Comparison of ENCODE assay signal across 8 mouse cellular contexts in the genomic region with DNA sequence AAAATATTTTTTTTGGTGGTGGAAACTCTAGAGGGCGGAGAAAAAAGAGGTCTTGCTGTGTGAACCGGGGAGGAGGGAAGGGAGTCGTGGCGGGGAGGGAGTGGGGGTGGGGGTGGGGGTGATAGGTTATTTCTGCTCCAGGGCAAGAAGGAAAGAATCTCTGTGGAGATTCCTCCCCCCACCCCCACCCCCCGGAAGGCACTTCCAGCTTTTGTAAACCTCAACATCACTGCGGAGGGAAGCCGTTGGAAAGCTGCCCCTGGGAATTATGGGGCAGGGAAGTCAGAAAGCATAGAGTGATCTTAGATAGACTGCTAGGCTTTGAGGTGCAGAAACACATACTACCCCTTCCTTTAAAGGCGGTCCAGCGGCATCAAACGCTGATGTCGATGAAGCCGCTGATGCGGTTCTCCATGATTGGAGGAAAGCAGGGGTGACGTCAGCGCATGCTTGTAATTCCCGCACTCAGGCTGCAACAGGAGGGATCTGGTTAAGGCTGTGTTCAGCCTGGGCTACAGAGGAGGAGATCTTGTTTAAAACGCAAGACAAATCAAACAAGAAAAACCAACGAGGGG.
A peak's percentile ranks its signal among the peaks of the same experiment; 100 is the strongest.
DNase-seq lines count a peak whose midpoint lies in the region; ATAC-seq lines count a peak whose summit lies in the region.

No protein-coding gene starts in this region.

- peak; percentile 72 to 85 for DNase-seq in adrenal gland, adult (ENCODE audit: inconsistent age in 2 of 2, low spot score in 1 of 2)
- DNase-seq in adrenal gland, postnatal 4 days (ENCODE audit: low spot score in 2 of 2) = no peak
- peak; percentile 95 for DNase-seq in embryo, embryonic 11 days
- DNase-seq in left cerebral cortex, postnatal 14 days (ENCODE audit: low spot score in 2 of 2) = peak; percentile 86 to 89
- peak; percentile 77 for DNase-seq in right cerebral cortex, postnatal 25 days

- ATAC-seq in granulocyte monocyte progenitor cell, adult 5-6 weeks (replicated peaks; ENCODE audit: poor library complexity, severe bottlenecking) = peak; percentile 65
- peak; percentile 79 for ATAC-seq in intestine, embryonic 16.5 days
- peak; percentile 66 for ATAC-seq in megakaryocyte progenitor cell, adult 5-6 weeks (replicated peaks; ENCODE audit: poor library complexity)

- peak overlapping the region; percentile 53 for H3K9ac ChIP-seq in intestine, embryonic 16.5 days (ENCODE audit: low read depth, low read length)

- H3K4me1 ChIP-seq in intestine, embryonic 16.5 days (ENCODE audit: control insufficient read depth, insufficient read depth, low read length) = peaks cover 16% of the 10 kb centered on the region

- no peaks in the 10 kb centered on the region for H3K27me3 ChIP-seq in intestine, embryonic 16.5 days (replicated peaks; ENCODE audit: control insufficient read depth, insufficient read depth, low read length)

- WGBS in intestine, embryonic 16.5 days = 2% methylated on average over 18 of the region's 18 CpGs

- peak overlapping the region; percentile 52 for H3K4me3 ChIP-seq in intestine, embryonic 16.5 days (ENCODE audit: low read length)

- intact Hi-C loops in left cerebral cortex, postnatal 14 days (cut with DNase I) = no loop called here

- H3K4me2 ChIP-seq in intestine, embryonic 16.5 days (ENCODE audit: low read depth, low read length) = peak overlapping the region; percentile 88

- H3K9me3 ChIP-seq in intestine, embryonic 16.5 days (ENCODE audit: control insufficient read depth, low read length) = no peaks in the 10 kb centered on the region

- H3K27ac ChIP-seq in intestine, embryonic 16.5 days (ENCODE audit: low read length) = peak overlapping the region; percentile 55

- no peaks in the 10 kb centered on the region for H3K36me3 ChIP-seq in intestine, embryonic 16.5 days (ENCODE audit: control insufficient read depth, insufficient read depth, low read length)

Comparison
In these comparisons a context has a peak if more than half of its experiments do, and no peak if none do; other contexts are left out.
1. DNase-seq: peak in adrenal gland, adult (2 of 2), embryo, embryonic 11 days (single experiment), left cerebral cortex, postnatal 14 days (2 of 2) and right cerebral cortex, postnatal 25 days (single experiment); none in adrenal gland, postnatal 4 days (0 of 2).
2. Peak in every context shown above with its lines, with median percentiles within 50 percentile points of each other: ATAC-seq.